Mouse (Mus musculus): Measurements from ENCODE around the gene Tmsb15b1. TPM values are rescaled to one million over a fixed set of nuclear protein-coding genes. Genes with fewer than 3 reads are reported as not detected.

Tmsb15b1 gene
- total RNA-seq, 2 experiments from 2014 or later: 6.8 to 8.8 TPM

Other genes with a start within 250 kb of the Tmsb15b1 start
- 100 to 1,000 TPM; 411 to 425 TPM for gene Morf4l2, start 233.2 kb downstream of the Tmsb15b1 start, total RNA-seq (2021)
- gene Glra4, start 196.7 kb downstream of the Tmsb15b1 start, total RNA-seq (2021): not detected
- 1,000 to 10,000 TPM; 1,032 to 1,112 TPM for gene Plp1, start 154.2 kb downstream of the Tmsb15b1 start, total RNA-seq (2021)
- 10 to 100 TPM; 16.8 to 29.6 TPM for gene Rab9b, start 108.1 kb downstream of the Tmsb15b1 start, total RNA-seq (2021)
- gene H2bfm, start 49.5 kb downstream of the Tmsb15b1 start, total RNA-seq (2021): not detected
- 10 to 100 TPM; 17.3 to 55.7 TPM for gene Tmsb15b2, start 1.4 kb downstream of the Tmsb15b1 start, total RNA-seq (2021)
- 1 to 10 TPM; 2.9 to 4.3 TPM for gene Tmsb15l, start within 50 bp of the Tmsb15b1 start, total RNA-seq (2021)
- gene Zcchc18, start 16.3 kb upstream of the Tmsb15b1 start, total RNA-seq (2021): 100 to 1,000 TPM; 229 to 257 TPM
- 10 to 100 TPM; 25.5 to 35.7 TPM for gene Slc25a53, start 61.4 kb upstream of the Tmsb15b1 start, total RNA-seq (2021)
- 10 to 100 TPM in 1 of 2 experiments, 1 to 10 TPM in 1; 9.7 to 10.3 TPM for gene Fam199x, start 72.7 kb upstream of the Tmsb15b1 start, total RNA-seq (2021)
- gene Esx1, start 145.2 kb upstream of the Tmsb15b1 start, total RNA-seq (2021): not detected

Data from layer of hippocampus, postnatal 14 days (tissue).